ENCODE assay signal across 9 mouse cellular contexts in the genomic region with DNA sequence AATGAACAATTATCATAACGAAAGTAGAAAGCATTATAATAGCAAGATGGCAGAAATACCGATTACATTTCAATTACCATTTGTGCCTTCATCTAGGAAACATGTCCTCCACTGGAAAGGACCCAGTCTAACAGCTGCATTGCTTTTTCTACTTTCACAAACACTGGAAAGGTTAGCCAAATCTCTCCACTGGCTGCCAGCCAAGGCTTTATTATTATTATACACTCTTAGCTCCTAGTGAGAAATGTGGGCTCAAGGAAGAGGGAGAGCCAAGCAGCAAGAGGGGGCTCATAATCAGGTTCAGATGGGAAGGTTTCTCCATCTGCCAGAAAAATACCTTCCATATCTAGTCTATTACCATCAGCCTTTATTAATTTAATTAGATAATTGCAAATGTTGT. TPM values are rescaled to one million over a fixed set of nuclear protein-coding genes. Genes with fewer than 3 reads are reported as not detected.
A peak's percentile ranks its signal among the peaks of the same experiment; 100 is the strongest.
DNase-seq lines count a peak whose midpoint lies in the region; ATAC-seq lines count a peak whose summit lies in the region.
"Had no signal": no experiment of that assay in that cellular context is flagged by ENCODE, and none has a peak within 500 bp of the region (broad histone marks: within the 10 kb centered on the region; RNA-seq: fewer than 3 reads in every experiment).

No protein-coding gene starts in this region.

- no peaks in the 10 kb centered on the region for H3K36me3 ChIP-seq in embryonic facial prominence, embryonic 11.5 days (replicated peaks; ENCODE audit: control insufficient read depth, insufficient read depth, low read depth, low read length)
- no peaks in the 10 kb centered on the region for H3K36me3 ChIP-seq in embryonic facial prominence, embryonic 10.5 days (replicated peaks)
- no peaks in the 10 kb centered on the region for H3K36me3 ChIP-seq in neural tube, embryonic 14.5 days (ENCODE audit: control insufficient read depth, insufficient read depth, low read length)
- no peaks in the 10 kb centered on the region for H3K36me3 ChIP-seq in neural tube, embryonic 15.5 days
- no peaks in the 10 kb centered on the region for H3K36me3 ChIP-seq in stomach, embryonic 16.5 days (ENCODE audit: control insufficient read depth, insufficient read depth, low read length)

- DNase-seq in embryonic facial prominence, embryonic 11.5 days (ENCODE audit: low spot score) = peak; percentile 43
- DNase-seq in embryonic facial prominence, embryonic 10.5 days (ENCODE audit: low spot score) = no peak
- DNase-seq in kidney, postnatal 10 days = peak; percentile 86
- DNase-seq in natural killer cell, adult 2 months (ENCODE audit: low spot score in 2 of 2) = no peak

- H3K4me1 ChIP-seq in embryonic facial prominence, embryonic 11.5 days (ENCODE audit: control insufficient read depth, insufficient read depth, low read length) = no peaks in the 10 kb centered on the region
- H3K4me1 ChIP-seq in embryonic facial prominence, embryonic 10.5 days = no peaks in the 10 kb centered on the region
- peaks cover 4% of the 10 kb centered on the region; the same call in 1 of the 2 replicates for H3K4me1 ChIP-seq in neural tube, embryonic 14.5 days (ENCODE audit: control insufficient read depth, insufficient read depth, low read length)
- peaks cover 31% of the 10 kb centered on the region for H3K4me1 ChIP-seq in neural tube, embryonic 15.5 days
- peaks cover 26% of the 10 kb centered on the region for H3K4me1 ChIP-seq in stomach, embryonic 16.5 days (ENCODE audit: control insufficient read depth, insufficient read depth, low read length)

- H3K27ac ChIP-seq in embryonic facial prominence, embryonic 11.5 days (replicated peaks; ENCODE audit: low read depth, low read length) = no peak overlapping the region
- H3K27ac ChIP-seq in embryonic facial prominence, embryonic 10.5 days (replicated peaks) = no peak overlapping the region
- H3K27ac ChIP-seq in neural tube, embryonic 14.5 days (ENCODE audit: low read depth, low read length) = no peak overlapping the region
- H3K27ac ChIP-seq in neural tube, embryonic 15.5 days (replicated peaks) = no peak overlapping the region
- H3K27ac ChIP-seq in stomach, embryonic 16.5 days (ENCODE audit: low read length) = no peak overlapping the region
- H3K27ac ChIP-seq: neural tube, embryonic 12.5 days had no signal

- no peaks in the 10 kb centered on the region for H3K27me3 ChIP-seq in embryonic facial prominence, embryonic 11.5 days (ENCODE audit: control insufficient read depth, insufficient read depth, low read length)
- no peaks in the 10 kb centered on the region for H3K27me3 ChIP-seq in embryonic facial prominence, embryonic 10.5 days (replicated peaks; ENCODE audit: low read depth, poor library complexity, severe bottlenecking)
- H3K27me3 ChIP-seq in neural tube, embryonic 14.5 days (ENCODE audit: control insufficient read depth, insufficient read depth, low read length) = no peaks in the 10 kb centered on the region
- no peaks in the 10 kb centered on the region for H3K27me3 ChIP-seq in neural tube, embryonic 15.5 days (replicated peaks)
- H3K27me3 ChIP-seq in stomach, embryonic 16.5 days (ENCODE audit: control insufficient read depth, insufficient read depth, low read length) = no peaks in the 10 kb centered on the region
- H3K27me3 ChIP-seq: neural tube, embryonic 12.5 days had no signal

- no peak overlapping the region for H3K4me2 ChIP-seq in embryonic facial prominence, embryonic 11.5 days (ENCODE audit: low read depth, low read length)
- no peak overlapping the region for H3K4me2 ChIP-seq in neural tube, embryonic 14.5 days (ENCODE audit: low read depth, low read length)
- no peak overlapping the region for H3K4me2 ChIP-seq in neural tube, embryonic 15.5 days
- no peak overlapping the region; the same call in 1 of the 2 replicates for H3K4me2 ChIP-seq in stomach, embryonic 16.5 days (ENCODE audit: low read depth, low read length)
- H3K4me2 ChIP-seq: neural tube, embryonic 12.5 days had no signal

- 0 out of 2 replicates have a peak, but pooled peaks have one; percentile 39 for ATAC-seq in embryonic facial prominence, embryonic 11.5 days (replicated peaks; ENCODE audit: insufficient number of reproducible peaks, low FRiP score, low TSS enrichment, low read depth)
- ATAC-seq in neural tube, embryonic 14.5 days (ENCODE audit: low read depth) = peak; percentile 23; the same call in 1 of the 2 replicates
- no peak; the same call in 1 of the 2 replicates for ATAC-seq in neural tube, embryonic 15.5 days (ENCODE audit: low FRiP score)
- ATAC-seq in stomach, embryonic 16.5 days (ENCODE audit: insufficient read depth, low FRiP score) = peak; percentile 56; the same call in 1 of the 2 replicates
- no peak for ATAC-seq in megakaryocyte, adult 5-6 weeks (ENCODE audit: poor library complexity, severe bottlenecking)

- no peak overlapping the region for H3K9ac ChIP-seq in embryonic facial prominence, embryonic 11.5 days (replicated peaks; ENCODE audit: low read length)
- no peak overlapping the region for H3K9ac ChIP-seq in neural tube, embryonic 14.5 days (replicated peaks; ENCODE audit: low read depth, low read length)
- no peak overlapping the region for H3K9ac ChIP-seq in neural tube, embryonic 15.5 days (replicated peaks)
- no peak overlapping the region for H3K9ac ChIP-seq in stomach, embryonic 16.5 days (ENCODE audit: low read length)
- H3K9ac ChIP-seq: neural tube, embryonic 12.5 days had no signal

- no peaks in the 10 kb centered on the region for H3K9me3 ChIP-seq in embryonic facial prominence, embryonic 11.5 days (replicated peaks; ENCODE audit: control insufficient read depth, low read length)
- H3K9me3 ChIP-seq in embryonic facial prominence, embryonic 10.5 days = no peaks in the 10 kb centered on the region
- no peaks in the 10 kb centered on the region for H3K9me3 ChIP-seq in neural tube, embryonic 14.5 days (ENCODE audit: control insufficient read depth, low read length)
- H3K9me3 ChIP-seq in neural tube, embryonic 15.5 days (replicated peaks) = no peaks in the 10 kb centered on the region
- H3K9me3 ChIP-seq in stomach, embryonic 16.5 days (replicated peaks; ENCODE audit: control insufficient read depth, low read length) = no peaks in the 10 kb centered on the region
- H3K9me3 ChIP-seq: neural tube, embryonic 12.5 days had no signal

- WGBS in embryonic facial prominence, embryonic 11.5 days = 81% methylated on average over 2 of the region's 2 CpGs
- WGBS in embryonic facial prominence, embryonic 10.5 days = 97% methylated on average over 2 of the region's 2 CpGs
- WGBS in neural tube, embryonic 14.5 days = 77% methylated on average over 2 of the region's 2 CpGs
- WGBS in neural tube, embryonic 15.5 days = 79% methylated on average over 2 of the region's 2 CpGs
- 45% methylated on average over 2 of the region's 2 CpGs for WGBS in stomach, embryonic 16.5 days

- no peak overlapping the region for H3K4me3 ChIP-seq in embryonic facial prominence, embryonic 11.5 days (ENCODE audit: low read depth, low read length)
- H3K4me3 ChIP-seq in embryonic facial prominence, embryonic 10.5 days = no peak overlapping the region
- no peak overlapping the region for H3K4me3 ChIP-seq in neural tube, embryonic 14.5 days (ENCODE audit: low read depth, low read length)
- no peak overlapping the region for H3K4me3 ChIP-seq in neural tube, embryonic 15.5 days (replicated peaks)
- no peak overlapping the region for H3K4me3 ChIP-seq in stomach, embryonic 16.5 days (replicated peaks; ENCODE audit: low read length)
- H3K4me3 ChIP-seq: neural tube, embryonic 12.5 days had no signal

RNA-seq across cellular contexts. Expression of a gene that starts 35.9 kb away (rescaled TPM):
- 68.3 and 69.7 TPM in 2 replicates for polyA plus RNA-seq in embryonic facial prominence, embryonic 11.5 days (2014; fragmentation: Nextera tagmentation; extraction: Ambion mirVana)
- 64.7 and 66.6 TPM in 2 replicates for polyA plus RNA-seq in embryonic facial prominence, embryonic 10.5 days (2016; fragmentation: Nextera tagmentation; extraction: Ambion mirVana)
- 201 and 261 TPM in 2 replicates for polyA plus RNA-seq in neural tube, embryonic 14.5 days (2014; fragmentation: Nextera tagmentation; extraction: Ambion mirVana)
- 180 and 181 TPM in 2 replicates for polyA plus RNA-seq in neural tube, embryonic 15.5 days (2015; fragmentation: Nextera tagmentation; extraction: Ambion mirVana)
- polyA plus RNA-seq in stomach, embryonic 16.5 days (2015; fragmentation: Nextera tagmentation; extraction: Ambion mirVana) = 106 and 110 TPM in 2 replicates
- 82.9 and 85.0 TPM in 2 replicates for total RNA-seq in megakaryocyte, adult 5-6 weeks (2015)
- 119 and 134 TPM in 2 replicates for total RNA-seq in megakaryocyte, adult 5-6 weeks (2017)

Comparison
In these comparisons a context has a peak if more than half of its experiments do, and no peak if none do; other contexts are left out.
1. ATAC-seq: peak in embryonic facial prominence, embryonic 11.5 days (single experiment), neural tube, embryonic 14.5 days (single experiment) and stomach, embryonic 16.5 days (single experiment); none in neural tube, embryonic 15.5 days (single experiment) and megakaryocyte, adult 5-6 weeks (single experiment).
2. DNase-seq: peak in embryonic facial prominence, embryonic 11.5 days (single experiment) and kidney, postnatal 10 days (single experiment); none in embryonic facial prominence, embryonic 10.5 days (single experiment) and natural killer cell, adult 2 months (0 of 2).